Comparison of ENCODE assay signal across 8 mouse cellular contexts in genomic region chr1:80340061-80340435, GRCm38 (mm10). TPM values are rescaled to one million over a fixed set of nuclear protein-coding genes. Genes with fewer than 3 reads are reported as not detected.
DNase-seq lines count a peak whose midpoint lies in the region; ATAC-seq and TF ChIP-seq lines count a peak whose summit lies in the region.

No protein-coding gene starts in this region.

- H3K4me1 ChIP-seq in MEL (ENCODE audit: control insufficient read depth in 1 of 2, insufficient read depth in 2 of 2, low read length in 2 of 2) = peaks cover 4 to 15% of the 10 kb centered on the region in 2 experiments; a peak in 3 of 4 replicates
- peaks cover 15% of the 10 kb centered on the region for H3K4me1 ChIP-seq in forebrain, embryonic 12.5 days
- H3K4me1 ChIP-seq in hindbrain, embryonic 15.5 days (replicated peaks) = peaks cover 32% of the 10 kb centered on the region

- peaks cover 39% of the 10 kb centered on the region for H3K79me2 ChIP-seq in MEL (ENCODE audit: control insufficient read depth, insufficient read depth, low read length, poor library complexity)

- peak overlapping the region; percentile 75 for H3K4me2 ChIP-seq in forebrain, embryonic 12.5 days
- peak overlapping the region; percentile 72 for H3K4me2 ChIP-seq in hindbrain, embryonic 15.5 days

- TF ChIP-seq EP300 in MEL (IDR thresholded peaks at IDR 0.05; ENCODE audit: low read depth in 1 of 2, low read length in 2 of 2) = no peak

- WGBS in forebrain, embryonic 12.5 days = under 1% methylated on average over 49 of the region's 59 CpGs
- under 1% methylated on average over 44 of the region's 59 CpGs for WGBS in hindbrain, embryonic 15.5 days

- DNase-seq in MEL (ENCODE audit: low read depth, low spot score) = peak; percentile 64
- peak; percentile 32 for DNase-seq in c-Kit-positive CD71-negative TER-119-negative erythroid progenitor cells, embryonic 14.5 days (ENCODE audit: low read depth)
- DNase-seq in left cerebral cortex, postnatal 10 days (ENCODE audit: extremely low spot score in 1 of 2, low spot score in 2 of 2) = peak; percentile 34 to 85
- peak; percentile 75 to 76 for DNase-seq in right cerebral cortex, postnatal 10 days (ENCODE audit: low spot score in 2 of 2)
- DNase-seq in urinary bladder, postnatal 10 days (ENCODE audit: low spot score) = peak; percentile 18

- H3K4me3 ChIP-seq in MEL (ENCODE audit: control insufficient read depth in 1 of 2, insufficient read depth in 1 of 2, low read depth in 2 of 2, low read length in 2 of 2) = peak overlapping the region; percentile 91 to 98
- H3K4me3 ChIP-seq in forebrain, embryonic 12.5 days (replicated peaks) = peak overlapping the region; percentile 99
- peak overlapping the region; percentile 97 for H3K4me3 ChIP-seq in hindbrain, embryonic 15.5 days

- peak overlapping the region; percentile 98 for H3K9ac ChIP-seq in MEL (ENCODE audit: control insufficient read depth, low read depth, low read length, poor library complexity, severe bottlenecking)
- H3K9ac ChIP-seq in forebrain, embryonic 12.5 days = peak overlapping the region; percentile 97
- H3K9ac ChIP-seq in hindbrain, embryonic 15.5 days = peak overlapping the region; percentile 97

- no peak for TF ChIP-seq RAD21 in MEL (IDR thresholded peaks at IDR 0.05; ENCODE audit: low read depth, low read length)

- no peaks in the 10 kb centered on the region for H3K27me3 ChIP-seq in MEL (ENCODE audit: control insufficient read depth in 1 of 2, insufficient read depth in 2 of 2, low read length in 2 of 2)
- no peaks in the 10 kb centered on the region for H3K27me3 ChIP-seq in forebrain, embryonic 12.5 days
- no peaks in the 10 kb centered on the region for H3K27me3 ChIP-seq in hindbrain, embryonic 15.5 days

- ATAC-seq in forebrain, embryonic 12.5 days (ENCODE audit: low FRiP score) = peak; percentile 14; the same call in 1 of the 2 replicates
- peak; percentile 28 for ATAC-seq in hindbrain, embryonic 15.5 days (ENCODE audit: low FRiP score, low read depth)
- ATAC-seq in megakaryocyte, adult 5-6 weeks (ENCODE audit: poor library complexity, severe bottlenecking) = peak; percentile 34

- intact Hi-C loops in left cerebral cortex, postnatal 10 days (cut with DNase I) = no loop called here

- TF ChIP-seq POLR2A in MEL (IDR thresholded peaks at IDR 0.05; ENCODE audit: control insufficient read depth in 1 of 2, insufficient read depth in 1 of 2, low read depth in 1 of 2, low read length in 2 of 2, poor library complexity in 1 of 2) = peak in 1 of 2 experiments; percentile 33; a peak in 1 of 4 replicates

- H3K36me3 ChIP-seq in MEL (ENCODE audit: control insufficient read depth in 1 of 2, insufficient read depth in 2 of 2, low read length in 2 of 2) = peaks cover 0 to 26% of the 10 kb centered on the region in 2 experiments
- H3K36me3 ChIP-seq in forebrain, embryonic 12.5 days (replicated peaks) = no peaks in the 10 kb centered on the region
- H3K36me3 ChIP-seq in hindbrain, embryonic 15.5 days = no peaks in the 10 kb centered on the region

- H3K9me3 ChIP-seq in MEL (replicated peaks; ENCODE audit: insufficient read depth, low read length) = no peaks in the 10 kb centered on the region
- no peaks in the 10 kb centered on the region for H3K9me3 ChIP-seq in forebrain, embryonic 12.5 days
- H3K9me3 ChIP-seq in hindbrain, embryonic 15.5 days = no peaks in the 10 kb centered on the region

- H3K27ac ChIP-seq in MEL (ENCODE audit: control insufficient read depth, low read depth, low read length) = peak overlapping the region; percentile 70
- peak overlapping the region; percentile 98 for H3K27ac ChIP-seq in forebrain, embryonic 12.5 days
- H3K27ac ChIP-seq in hindbrain, embryonic 15.5 days (replicated peaks) = peak overlapping the region; percentile 98

- TF ChIP-seq CTCF in MEL (IDR thresholded peaks at IDR 0.05 in 2 of 3, conservative IDR thresholded peaks at IDR 0.05 in 1 of 3; ENCODE audit: control insufficient read depth in 1 of 3, insufficient read depth in 1 of 3, low read depth in 2 of 3, low read length in 3 of 3, poor library complexity in 1 of 3, severe bottlenecking in 1 of 3) = no peak

TF ChIP-seq in MEL, 35 proteins besides CTCF, POLR2A, EP300 and RAD21:
- no peak for TF ChIP-seq TCF12 (IDR thresholded peaks at IDR 0.05; ENCODE audit: low read depth, low read length)
- no peak for TF ChIP-seq ZC3H11A (IDR thresholded peaks at IDR 0.05; ENCODE audit: low read depth, low read length)
- TF ChIP-seq MEF2A (IDR thresholded peaks at IDR 0.05; ENCODE audit: extremely low read depth, insufficient replicate concordance, low read depth, low read length, poor library complexity, severe bottlenecking) = no peak
- TF ChIP-seq POLR2AphosphoS5 (IDR thresholded peaks at IDR 0.05; ENCODE audit: borderline replicate concordance, low read depth, low read length) = no peak
- 0 out of 2 replicates have a peak, but pooled peaks have one; percentile 12 for TF ChIP-seq HCFC1 (IDR thresholded peaks at IDR 0.05; ENCODE audit: low read depth, low read length)
- TF ChIP-seq ZNF384 (IDR thresholded peaks at IDR 0.05; ENCODE audit: low read depth, low read length) = no peak
- no peak for TF ChIP-seq BHLHE40 (IDR thresholded peaks at IDR 0.05; ENCODE audit: borderline replicate concordance, low read depth, low read length)
- TF ChIP-seq KAT2A (conservative IDR thresholded peaks at IDR 0.05; ENCODE audit: low read depth, low read length) = no peak
- TF ChIP-seq UBTF (IDR thresholded peaks at IDR 0.05; ENCODE audit: borderline replicate concordance, insufficient read depth, low read depth, low read length) = peak; percentile 94; the same call in 1 of the 2 replicates
TF ChIP-seq in MEL: peak in this region for 2.

RNA-seq across cellular contexts. Expression of gene Cul3, which starts 0.2 kb away (rescaled TPM):
- total RNA-seq in MEL (2012; rRNA removed) = 68.2 and 75.8 TPM in 2 replicates
- 1,000 to 10,000 TPM in 1 of 2 experiments, 10 to 100 TPM in 1; 90.9 to 1,559 TPM for polyA plus RNA-seq in MEL (2012; ENCODE audit: insufficient read depth in 1 of 2, insufficient read length in 2 of 2, low read depth in 1 of 2, low replicate concordance in 2 of 2, missing spikeins in 1 of 2)
- polyA plus RNA-seq in forebrain, embryonic 12.5 days (2016; fragmentation: Nextera tagmentation; extraction: Ambion mirVana) = 28.9 and 34.1 TPM in 2 replicates
- polyA plus RNA-seq in hindbrain, embryonic 15.5 days (2015; fragmentation: Nextera tagmentation; extraction: Ambion mirVana) = 25.9 and 29.0 TPM in 2 replicates
- total RNA-seq in left cerebral cortex, postnatal 10 days (2021) = 100 to 1,000 TPM; 123 to 138 TPM
- 185 and 192 TPM in 2 replicates for total RNA-seq in megakaryocyte, adult 5-6 weeks (2015)
- total RNA-seq in megakaryocyte, adult 5-6 weeks (2017) = 317 and 389 TPM in 2 replicates

Comparison
In these comparisons a context has a peak if more than half of its experiments do, and no peak if none do; other contexts are left out.
1. Peak in every context shown above with its lines: DNase-seq, ATAC-seq, H3K4me3 ChIP-seq and H3K27ac ChIP-seq.
2. DNase-seq: peak in every context shown above with its lines; median percentile 76 in right cerebral cortex, postnatal 10 days; 64 in MEL; 60 in left cerebral cortex, postnatal 10 days; 32 in c-Kit-positive CD71-negative TER-119-negative erythroid progenitor cells, embryonic 14.5 days; 18 in urinary bladder, postnatal 10 days.